Mouse (Mus musculus): ENCODE results near the gene Mrps23.
A peak's percentile ranks its signal among the peaks of the same experiment; 100 is the strongest.

Mrps23 gene

DNA sequence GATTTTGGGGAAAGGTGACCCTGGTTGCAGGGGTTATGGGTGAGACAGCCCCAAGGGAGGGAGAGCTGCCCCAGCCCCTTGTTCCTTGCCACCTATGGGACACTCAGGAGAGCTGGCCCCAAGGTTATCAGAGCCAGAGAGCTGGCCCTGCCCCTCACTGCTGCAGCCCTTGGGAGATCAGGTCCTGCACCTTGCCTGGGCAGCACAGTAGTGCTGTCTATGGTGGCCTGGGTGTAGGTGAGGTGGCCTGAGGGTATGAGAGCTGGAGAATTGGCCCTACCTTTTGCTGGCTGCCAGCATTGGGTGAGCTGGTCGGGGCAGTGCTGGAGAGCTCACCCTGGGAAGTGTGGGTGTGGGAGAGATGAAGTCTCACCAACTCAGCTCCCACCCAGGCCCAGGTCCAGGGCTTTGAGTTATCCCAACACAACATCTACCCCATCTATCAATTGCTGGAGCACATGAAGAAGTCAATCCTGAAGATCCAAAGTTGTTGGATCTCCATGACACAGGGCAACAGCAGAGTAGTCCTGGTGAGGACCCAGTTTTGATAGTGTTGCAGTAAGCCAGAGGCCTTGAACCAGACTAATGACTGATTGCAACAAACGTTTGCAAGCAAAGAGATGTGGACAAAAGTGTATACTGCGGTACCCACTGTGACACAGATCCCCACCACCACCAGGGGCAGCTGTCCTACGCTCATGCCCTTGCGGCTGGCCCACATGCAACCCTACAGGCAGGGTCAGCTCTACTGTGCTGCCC, 7.8 kb downstream of the Mrps23 start:
- no peak for DNase-seq (ENCODE audit: low spot score)

DNA sequence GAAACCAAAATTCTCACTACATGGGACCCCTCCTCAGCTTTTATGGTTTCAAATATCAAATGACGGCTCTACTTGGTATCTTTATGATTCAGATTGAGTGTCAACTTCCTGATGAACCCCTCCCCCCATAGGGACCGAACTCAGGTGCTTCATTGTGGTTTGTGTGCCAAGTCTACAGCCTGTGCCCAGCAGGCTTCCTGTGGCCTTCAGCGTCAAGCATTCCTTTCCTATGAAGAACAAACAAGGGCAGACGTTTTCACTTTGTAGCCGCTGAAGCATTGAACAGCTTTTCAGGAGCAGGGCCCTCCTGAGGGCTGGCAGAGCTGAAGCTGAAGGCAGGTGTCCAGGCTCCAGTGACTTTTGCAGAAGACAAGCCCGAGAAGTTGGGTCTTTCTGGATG, 9.6 kb downstream of the Mrps23 start:
- no peak for DNase-seq (ENCODE audit: low spot score)

DNA sequence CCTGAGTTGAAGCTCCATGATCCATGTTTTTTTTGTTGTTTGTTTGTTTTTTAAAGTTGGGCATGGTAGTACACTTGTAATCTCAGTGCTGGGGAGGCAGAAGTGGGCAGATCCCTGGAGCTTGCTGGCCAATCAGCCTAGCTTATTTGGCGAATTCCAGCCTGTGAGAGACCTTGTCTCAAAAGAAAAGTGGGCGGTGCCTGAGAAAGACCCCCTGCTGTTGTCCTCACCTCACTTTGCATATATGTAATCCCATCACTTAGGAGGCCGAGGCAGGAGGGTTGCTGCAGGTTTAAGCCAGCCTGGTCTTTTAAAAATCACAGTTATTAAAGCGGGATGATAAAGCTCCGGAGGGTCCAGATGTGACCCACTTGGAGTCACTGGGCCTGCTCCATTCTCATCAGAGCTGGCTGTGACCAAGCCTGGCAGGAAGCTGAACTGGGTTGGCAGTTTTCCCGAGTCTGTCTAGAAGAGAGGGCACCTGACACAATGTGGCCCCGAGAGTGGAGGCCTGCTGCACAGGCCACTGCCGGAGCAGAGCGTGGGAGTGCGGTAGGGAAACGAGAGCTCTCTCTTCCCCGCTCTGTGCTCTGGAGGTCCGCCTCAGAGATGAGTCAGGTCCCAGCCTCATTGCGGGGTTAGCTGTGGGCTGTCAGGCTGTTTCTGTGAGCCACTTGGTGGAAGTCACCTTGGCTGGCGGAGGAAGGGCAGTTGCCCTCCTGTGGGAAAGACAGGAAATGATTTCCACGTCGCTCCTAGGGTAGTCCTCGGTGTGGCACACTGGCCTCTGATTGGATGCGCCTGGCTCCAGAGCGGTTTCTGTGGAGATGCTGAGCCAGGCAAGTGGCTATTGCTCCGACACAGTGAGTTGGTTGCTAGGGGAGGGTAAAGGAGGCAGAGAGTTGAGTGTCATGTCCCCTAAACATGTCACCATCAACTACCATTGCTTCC, 11.0 kb downstream of the Mrps23 start:
- no peak for DNase-seq (ENCODE audit: low spot score)

DNA sequence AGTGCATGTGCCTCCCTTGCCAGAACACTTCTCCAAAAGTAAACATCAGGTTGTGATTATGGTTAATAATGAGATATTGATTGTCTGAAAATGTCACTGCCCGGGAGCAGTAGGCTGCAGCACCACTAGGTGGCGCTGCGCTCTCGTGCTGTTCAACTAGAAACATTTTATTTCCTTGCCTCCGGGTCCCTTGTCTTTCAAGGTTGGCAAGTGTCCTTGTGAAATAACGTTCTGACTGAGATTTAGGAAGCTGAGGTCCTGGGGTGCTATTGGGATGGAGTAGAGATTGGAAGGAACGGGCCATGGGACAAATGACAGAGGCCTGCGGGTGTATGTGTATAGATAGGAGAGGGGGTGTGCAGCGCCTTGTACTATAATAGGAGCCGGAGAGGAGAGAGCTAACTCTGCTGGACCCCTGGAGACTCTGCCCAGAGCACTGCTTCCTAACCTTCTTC, 12.1 kb downstream of the Mrps23 start:
- peak; percentile 71 for DNase-seq (ENCODE audit: low spot score)

DNA sequence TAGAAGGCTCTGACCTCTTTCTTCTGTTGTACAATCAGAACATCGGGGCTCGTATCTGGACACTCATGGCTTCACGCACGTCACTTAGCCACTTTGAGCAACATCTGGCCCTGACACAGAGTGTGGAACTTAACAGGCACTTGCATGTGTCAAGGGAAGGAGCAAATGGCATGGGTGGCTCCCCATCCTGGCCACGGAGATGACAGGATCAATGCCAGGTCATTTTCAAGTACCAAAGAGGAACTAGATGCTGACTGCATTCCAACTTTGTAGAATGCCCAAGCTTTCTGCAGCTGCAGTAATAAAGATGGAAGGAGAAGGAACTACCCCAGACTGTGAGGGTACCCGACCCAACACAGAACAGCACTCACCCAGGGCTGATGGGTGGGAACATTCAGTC, 14.0 kb downstream of the Mrps23 start:
- no peak for DNase-seq (ENCODE audit: low spot score)

DNA sequence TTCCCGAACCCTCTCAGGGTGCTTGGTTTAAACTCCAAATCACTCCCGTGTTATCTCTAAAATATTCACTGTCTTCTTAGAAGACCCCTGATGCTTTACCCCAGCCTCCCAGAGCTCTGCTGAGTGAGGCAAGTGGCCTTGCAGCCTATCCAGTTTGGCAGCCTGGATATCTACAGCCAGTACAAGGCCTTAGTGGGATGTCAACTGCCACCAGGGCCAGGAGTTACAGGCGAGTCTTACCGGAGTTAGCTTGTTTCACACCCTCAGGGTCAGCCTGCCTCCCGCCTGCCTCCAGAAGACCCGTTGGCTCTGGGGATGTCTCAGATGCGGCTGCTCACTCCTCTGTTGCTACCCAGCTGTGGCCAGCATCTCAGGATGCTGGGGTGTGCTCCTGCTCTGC, 14.4 kb downstream of the Mrps23 start:
- DNase-seq (ENCODE audit: low spot score): no peak

DNA sequence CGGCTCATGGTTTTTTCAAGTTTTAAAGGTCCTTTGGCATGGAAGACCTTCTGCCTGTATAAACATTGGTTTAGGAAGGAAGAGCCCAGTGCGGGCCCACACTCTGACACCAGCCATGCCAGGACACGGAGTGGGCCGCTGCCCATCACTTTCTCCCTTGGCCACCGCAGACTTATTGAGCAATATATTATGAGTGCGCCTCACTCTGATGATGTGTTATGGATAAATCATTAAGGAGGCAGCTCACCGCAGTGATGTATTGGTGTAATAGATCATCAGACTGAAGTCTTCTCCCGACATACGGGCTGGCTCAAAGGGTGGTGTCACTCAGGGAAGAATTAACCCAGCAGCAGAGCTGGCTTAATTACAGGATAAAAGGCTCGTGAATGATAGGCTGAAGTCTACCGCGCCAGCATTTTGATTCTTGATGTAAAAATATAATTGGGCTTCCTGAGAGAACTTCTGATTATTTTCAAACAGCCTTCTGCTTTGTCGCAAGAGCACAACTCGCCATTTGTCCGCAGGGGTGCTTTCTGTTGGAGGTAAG, 17.8 kb downstream of the Mrps23 start:
- DNase-seq (ENCODE audit: low spot score): no peak

DNA sequence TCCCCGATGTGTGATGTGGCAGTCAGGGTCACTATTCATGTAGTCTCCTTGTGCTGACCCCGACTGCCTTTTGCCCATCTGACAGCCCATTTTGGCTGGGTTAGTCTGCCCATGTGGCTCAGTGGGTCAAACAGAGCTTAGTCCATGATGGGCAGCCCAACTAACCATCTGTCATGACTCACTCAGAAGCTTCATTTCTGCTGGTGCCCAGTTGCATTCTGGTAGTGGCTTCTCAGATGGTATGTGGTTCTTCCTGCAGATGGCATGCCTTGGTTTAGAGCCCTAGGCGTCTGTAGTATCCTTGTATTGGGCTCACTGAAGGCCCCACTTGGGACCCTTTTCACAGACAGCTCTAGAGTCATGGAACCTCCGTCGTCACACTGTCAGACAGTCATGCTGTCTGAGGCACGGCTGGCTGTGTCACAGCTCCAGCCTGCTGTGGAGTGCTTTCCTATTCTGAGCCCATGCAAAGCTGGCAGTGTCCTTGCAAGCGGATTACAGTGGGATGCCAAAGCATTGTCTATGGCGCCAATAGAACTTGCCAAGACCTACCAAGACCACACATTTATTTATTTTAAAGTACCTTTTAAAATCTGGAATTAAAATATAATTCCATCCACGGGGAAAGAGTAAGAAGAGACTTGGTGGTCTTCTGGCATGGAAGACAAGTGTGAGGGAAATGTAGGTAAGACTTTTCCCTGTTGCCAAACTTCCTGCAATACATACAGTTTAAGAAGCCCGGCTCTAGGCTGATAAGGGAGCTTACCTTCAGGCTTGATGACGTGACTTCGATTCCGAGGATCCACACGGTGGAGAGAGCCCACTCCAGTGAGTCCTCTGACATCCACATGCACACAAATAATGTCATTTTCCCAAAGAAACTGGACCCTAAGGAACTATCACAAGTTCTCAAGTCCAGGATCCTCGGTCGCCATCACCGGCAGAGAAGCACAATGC, 23.1 kb downstream of the Mrps23 start:
- no peak for DNase-seq (ENCODE audit: low spot score)

DNA sequence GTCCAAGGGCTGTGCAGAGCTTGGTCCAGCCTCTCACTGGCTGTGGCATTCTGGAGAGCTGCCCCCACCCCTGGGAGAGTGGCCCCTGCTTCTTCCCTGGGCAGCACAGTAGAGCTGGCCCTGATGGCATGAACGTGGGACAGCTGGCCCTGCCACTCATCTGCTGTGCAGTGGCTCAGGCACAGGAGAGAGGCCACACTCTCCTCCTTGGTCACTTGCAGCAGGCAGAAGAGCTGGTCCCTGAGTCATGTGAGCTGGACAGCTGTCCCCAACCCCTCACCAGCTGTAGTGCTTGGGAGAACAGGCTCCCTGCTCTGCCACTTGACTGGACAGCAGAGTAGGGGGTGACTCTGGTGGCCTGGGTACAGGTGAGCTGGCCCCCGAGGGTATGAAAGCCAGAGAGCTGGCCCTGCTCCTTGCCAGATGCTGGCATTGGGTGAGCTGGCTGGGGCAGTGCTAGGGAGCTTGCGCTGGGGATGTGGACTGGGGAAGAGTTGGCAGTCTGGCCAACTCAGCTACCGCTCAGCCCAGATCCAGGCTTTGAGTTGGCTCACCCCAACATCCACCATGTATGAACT, 27.1 kb downstream of the Mrps23 start:
- DNase-seq (ENCODE audit: low spot score): no peak

DNA sequence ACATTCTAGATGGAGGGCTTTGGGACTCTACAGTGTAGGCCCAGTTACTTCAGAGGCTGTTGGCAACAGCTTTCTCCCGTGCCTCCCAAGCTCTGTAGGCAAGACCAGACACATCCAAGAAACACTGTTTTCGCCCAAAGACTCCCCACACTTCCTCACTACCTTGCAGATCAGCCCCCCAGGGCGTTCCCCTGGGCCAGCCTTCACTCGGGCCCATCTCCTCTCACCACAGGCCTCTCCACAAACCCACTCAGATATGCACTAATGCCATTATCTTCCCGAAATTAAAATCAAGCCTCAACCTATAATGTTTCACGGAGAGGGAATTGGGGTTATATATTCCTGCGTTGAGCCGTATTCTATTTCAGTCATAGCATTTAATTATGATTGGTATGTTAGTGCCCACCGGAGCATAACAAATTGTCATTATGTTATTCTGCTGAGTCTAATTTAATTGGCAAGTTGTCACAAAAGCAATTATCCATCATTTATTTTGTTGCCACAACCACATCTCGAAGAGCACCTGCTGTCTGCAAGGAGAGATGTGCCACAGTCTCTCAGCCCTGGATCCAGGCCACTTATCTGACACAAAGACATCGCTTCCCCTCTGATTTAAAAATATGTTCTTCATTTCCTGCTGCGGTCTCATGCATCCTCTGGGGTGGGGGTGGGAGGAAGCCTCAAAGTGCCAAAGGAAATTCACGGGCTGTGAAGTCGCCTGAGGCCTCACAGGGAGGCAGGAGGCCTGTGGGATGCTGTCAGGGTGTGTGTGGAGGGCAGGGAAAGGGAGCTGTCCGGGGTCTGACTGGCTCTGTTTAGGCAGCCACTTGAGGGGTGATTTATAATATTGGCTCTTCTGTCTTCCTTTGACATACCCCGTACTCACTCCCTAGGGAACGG, 29.6 kb downstream of the Mrps23 start:
- DNase-seq (ENCODE audit: low spot score): no peak

DNA sequence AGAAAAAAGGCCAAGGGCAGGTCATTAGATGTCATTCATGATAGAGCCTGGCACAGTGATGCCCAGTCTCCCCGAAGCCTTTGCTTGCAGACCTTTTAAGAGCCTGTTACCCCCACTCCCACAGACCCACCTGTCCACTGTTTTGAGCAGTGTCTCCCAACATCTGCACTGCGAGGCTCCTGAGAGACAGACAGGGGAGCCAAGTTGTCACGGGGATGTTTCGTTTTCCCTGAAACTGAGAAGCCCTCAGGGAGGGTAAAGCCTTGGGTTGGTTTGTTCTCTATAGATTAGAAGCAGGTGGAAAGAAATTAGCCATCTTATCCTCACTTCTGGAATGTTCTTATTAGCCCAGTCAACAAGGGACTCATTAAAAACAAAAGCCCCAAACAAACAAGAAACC, 30.6 kb downstream of the Mrps23 start:
- no peak for DNase-seq (ENCODE audit: low spot score)

DNA sequence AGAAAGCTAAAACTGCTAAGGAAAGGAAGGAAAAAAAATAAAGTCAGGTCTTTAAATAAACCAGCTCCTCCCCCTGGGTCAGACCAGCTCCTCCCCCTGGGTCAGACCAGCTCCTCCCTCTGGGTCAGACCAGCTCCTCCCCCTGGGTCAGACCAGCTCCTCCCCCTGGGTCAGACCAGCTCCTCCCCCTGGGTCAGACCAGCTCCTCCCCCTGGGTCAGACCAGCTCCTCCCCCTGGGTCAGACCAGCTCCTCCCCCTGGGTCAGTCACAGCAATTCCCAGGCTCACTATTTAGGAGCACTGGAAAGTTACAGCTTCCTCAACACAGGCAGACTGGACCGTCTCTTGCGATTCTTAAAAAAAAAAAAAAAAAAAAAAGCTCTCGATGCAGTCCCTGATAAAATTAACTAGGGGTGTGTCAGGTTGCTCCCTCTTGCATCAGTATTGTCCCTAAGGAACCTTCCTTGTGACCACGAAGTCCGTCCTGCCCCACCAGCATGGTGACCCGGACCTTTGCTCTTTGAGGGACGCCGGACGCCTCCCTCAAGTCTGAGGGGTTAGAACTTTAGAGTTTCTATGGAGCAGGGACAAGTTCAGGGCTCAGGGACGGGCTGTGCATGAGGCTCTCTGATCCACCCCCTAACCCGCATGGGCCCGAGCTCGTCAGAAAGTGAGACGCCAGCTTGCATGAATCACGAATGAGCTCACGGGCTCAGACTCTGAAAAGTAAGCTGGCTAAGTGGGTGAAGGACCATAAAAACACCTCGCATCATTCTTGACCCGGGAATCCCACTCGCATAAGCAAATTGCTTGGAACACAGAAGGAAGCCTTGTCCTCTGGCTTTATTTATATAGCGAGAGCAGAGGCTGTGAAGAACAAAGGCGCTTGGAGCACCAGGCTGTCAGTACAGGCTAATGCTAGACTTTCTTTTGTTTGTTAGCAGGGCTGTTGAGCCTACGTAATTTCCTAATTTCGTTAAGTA, 31.3 kb downstream of the Mrps23 start:
- no peak for DNase-seq (ENCODE audit: low spot score)

DNA sequence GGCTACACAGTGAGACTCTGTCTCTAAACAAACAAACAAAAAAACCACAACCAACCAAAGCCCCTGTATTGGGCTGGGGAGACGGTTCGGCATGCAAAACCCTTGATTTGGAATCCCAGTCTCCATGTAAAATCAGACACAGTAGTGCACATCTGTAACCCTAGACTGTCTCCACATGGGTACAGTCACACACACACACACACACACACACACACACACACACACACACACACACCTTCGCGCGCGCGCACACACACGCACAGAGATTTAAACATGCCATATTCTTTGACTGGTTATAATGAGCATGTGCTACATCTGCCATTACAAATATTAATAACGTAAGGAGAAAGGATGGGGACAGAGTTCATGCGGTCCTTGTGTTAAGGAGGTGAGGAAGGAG, 36.1 kb downstream of the Mrps23 start:
- DNase-seq (ENCODE audit: low spot score): no peak

DNA sequence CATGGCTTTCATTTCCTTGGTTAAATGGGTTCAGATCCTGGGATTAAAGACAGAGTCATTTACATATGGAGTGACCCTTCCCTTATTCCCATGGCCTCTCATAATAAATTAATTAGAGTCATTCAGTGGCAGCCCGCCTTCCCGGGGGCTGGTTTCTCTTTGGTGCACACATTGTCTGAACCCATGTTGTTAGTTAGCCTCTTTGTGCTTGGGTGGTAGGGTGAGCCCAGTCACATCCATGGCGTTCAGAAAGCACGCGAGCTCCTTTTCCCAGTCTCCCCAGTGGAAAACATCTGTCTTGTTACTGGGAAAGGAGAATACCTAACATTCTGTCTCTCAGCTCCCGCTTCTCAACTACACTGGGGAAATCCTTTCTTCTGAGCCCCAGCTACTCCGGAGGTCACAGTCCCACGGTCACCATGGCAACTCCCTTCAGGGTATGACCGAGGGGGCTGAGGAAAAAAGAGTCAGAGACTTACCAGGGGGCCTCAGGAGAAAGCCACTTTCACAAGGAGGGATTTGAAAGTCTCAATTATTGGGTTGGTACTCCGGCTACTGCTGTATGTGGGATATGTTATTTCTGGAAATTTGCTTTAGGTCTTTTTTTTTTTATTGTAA, 36.7 kb downstream of the Mrps23 start:
- DNase-seq (ENCODE audit: low spot score): no peak

DNA sequence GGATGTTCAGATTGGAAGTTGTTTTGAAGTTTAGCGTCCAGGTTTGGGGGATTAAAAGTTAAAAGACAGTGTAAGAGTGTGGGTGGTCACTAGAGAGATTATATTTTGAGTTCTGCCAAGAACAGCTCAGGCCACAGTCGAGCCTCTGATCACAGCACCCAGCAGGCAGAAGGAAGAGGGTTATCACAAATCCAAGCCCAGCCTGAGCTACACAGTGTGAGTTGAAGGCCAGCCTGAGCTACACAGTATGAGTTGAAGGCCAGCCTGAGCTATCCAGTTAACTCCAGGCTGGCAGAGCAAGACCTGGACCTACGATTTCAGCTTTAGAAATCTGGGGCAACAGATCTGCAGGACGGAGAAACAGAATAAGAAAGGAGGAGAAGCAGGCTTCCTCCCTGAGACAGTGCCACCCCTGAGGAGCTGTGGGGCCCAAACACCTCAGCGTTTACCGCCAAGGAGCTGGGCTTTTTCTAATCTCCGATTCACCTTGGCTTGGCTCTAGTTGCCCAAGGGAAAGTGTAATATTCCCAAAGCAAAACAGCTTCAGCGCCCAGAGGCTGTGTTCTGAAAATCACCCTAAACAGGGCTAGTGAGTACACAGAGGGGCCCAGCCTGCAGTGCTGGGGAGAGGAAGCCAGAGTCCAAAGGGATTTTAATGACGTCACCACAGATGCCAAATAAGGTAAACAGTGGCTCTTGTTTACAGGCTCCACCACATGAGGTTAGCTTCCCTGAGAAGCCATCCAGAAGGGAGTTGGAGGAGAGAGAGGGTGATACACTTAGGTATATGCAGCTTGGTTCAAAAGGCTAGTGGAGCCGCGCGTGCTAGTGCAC, 37.5 kb downstream of the Mrps23 start:
- no peak for DNase-seq (ENCODE audit: low spot score)

DNA sequence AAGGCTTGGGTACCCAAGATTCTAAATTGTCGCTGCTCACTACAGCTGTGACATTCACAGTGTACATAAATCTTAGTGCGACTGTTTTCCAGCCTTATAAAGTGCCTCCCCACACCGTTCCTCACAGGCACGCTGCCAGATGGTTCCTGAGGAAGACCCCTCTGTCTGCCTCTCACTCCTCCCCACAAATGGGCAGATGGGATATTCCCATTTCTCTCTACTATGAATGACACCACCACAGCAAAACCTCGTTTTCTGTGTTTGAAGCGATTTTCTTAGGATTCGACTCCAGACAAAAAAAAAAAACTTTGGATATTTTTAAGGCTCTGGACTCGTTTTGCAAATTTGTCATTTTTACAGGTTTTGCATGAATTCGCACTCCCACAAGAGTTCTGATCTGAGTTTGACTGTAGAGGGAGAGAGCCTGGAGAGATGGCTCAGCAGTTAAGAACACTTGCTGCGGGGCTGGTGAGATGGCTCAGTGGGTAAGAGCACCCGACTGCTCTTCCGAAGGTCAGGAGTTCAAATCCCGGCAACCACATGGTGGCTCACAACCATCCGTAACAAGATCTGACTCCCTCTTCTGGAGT, 41.5 kb downstream of the Mrps23 start:
- DNase-seq (ENCODE audit: low spot score): no peak

DNA sequence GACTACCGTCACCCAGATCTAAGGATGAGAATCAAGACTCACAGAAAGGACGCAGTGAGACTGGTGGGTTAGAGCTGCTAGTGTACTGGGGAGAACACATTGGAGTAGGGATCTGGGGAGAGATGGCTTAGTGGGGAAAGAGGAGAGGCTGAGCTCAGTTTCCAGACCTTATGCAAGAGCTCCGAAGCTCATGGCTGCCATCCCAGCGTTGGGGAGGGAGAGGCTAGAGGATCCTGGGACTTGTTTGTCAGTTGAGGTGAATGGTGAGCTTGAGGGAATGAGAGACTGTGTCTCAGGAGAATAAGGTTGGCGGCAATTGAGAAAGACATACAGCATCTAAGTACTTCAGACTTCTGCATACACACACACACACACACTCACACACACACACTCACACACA, 44.4 kb downstream of the Mrps23 start:
- no peak for DNase-seq (ENCODE audit: low spot score)

All from layer of hippocampus, adult 9-10 months (tissue).